Mouse (Mus musculus): ENCODE data around the gene Nudt9.

Gene Nudt9

GRCm38 (mm10) chr5:104036686-104037085, 9.4 kb upstream of the Nudt9 start:
- DNase-seq (ENCODE audit: low read depth, low spot score), result no peak

DNA sequence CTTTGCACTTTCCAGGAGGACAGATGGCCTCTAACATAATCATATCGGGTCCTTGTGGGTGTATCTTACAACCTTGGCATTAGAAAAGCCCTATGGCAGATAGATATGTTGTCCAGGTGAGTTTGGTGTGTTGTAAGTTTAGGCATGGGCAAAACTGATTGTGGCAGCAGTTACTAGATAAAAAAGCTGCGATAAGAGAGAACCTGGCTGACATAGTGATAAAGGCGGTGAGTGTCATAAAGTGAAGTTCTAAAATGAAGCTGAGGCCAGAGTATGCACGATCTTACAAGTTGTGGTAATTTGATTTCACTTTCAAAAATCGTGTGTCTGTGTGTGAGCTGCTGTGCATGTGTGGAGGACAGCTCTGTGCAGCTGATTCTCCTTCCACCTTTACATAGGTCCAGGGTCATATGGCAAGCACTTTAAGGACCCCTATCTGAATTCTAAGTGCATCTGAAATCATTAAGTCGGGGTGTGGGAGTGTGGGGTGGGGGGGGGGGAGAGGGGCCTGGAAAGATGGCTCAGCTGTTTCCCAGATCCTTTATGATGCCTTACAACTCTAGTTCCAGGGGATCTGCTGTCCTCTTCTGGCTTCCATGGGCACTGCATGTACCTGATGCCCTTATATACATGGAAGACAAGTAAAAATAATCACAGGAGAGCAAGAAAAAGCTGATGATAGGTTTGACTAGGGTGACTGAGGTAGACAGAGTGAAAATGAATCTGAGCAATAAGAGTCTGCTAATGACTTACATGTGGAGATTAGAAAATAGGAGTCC, 6.8 kb upstream of the Nudt9 start:
- peak; percentile 52 for DNase-seq (ENCODE audit: low read depth, low spot score)

DNA sequence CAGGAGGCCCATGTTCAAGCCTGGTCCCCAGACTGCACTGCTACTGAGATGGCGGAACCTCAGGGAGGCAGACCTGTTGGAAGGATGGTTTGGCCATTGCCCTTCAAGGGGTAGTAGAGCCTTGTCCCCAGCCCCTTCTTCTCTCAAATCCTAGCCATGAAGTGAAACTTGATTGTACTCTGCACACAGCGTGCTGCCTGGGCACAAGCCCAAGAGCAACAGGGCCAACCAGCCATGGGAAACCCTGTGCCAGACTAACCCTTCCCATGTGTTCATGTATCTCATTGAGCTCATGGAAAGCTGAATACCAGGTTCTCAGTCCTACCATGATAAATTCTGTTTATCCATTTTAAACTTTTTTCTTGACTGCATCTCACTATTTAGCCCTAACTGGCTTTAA, 3.2 kb upstream of the Nudt9 start:
- DNase-seq (ENCODE audit: low read depth, low spot score), result no peak

- no peak for DNase-seq (ENCODE audit: low read depth, low spot score)
These were observed 2.4 kb upstream of the Nudt9 start for GRCm38 (mm10) chr5:104043704-104044103.

GRCm38 (mm10) chr5:104047200-104048105, 1.3 kb downstream of the Nudt9 start:
- peak; percentile 33 for DNase-seq (ENCODE audit: low read depth, low spot score)

GRCm38 (mm10) chr5:104048139-104048538, 2.0 kb downstream of the Nudt9 start:
- peak; percentile 16 for DNase-seq (ENCODE audit: low read depth, low spot score)

GRCm38 (mm10) chr5:104052956-104053355, 6.8 kb downstream of the Nudt9 start:
- DNase-seq (ENCODE audit: low read depth, low spot score), result peak; percentile 62

DNA sequence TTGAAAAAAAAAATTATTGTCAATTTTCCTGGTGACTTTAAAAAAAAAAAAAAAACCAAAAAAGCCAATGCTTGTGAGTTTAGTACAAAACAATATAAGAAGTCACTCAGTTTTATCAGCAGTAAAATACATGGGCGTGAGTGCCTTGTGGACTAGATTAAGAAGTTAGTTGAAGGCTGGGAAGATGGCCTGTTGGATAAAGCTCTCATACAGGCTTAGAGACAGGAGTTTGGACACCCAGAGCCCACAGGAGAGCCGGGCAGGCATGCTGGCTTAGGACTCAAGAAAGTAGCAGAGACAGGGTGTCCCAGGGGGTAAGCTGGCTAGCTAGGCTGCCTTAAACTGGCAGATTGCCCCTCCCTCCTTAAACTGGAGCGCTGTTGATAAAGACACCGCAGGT, 8.8 kb downstream of the Nudt9 start:
- no peak for DNase-seq (ENCODE audit: low read depth, low spot score)

DNA sequence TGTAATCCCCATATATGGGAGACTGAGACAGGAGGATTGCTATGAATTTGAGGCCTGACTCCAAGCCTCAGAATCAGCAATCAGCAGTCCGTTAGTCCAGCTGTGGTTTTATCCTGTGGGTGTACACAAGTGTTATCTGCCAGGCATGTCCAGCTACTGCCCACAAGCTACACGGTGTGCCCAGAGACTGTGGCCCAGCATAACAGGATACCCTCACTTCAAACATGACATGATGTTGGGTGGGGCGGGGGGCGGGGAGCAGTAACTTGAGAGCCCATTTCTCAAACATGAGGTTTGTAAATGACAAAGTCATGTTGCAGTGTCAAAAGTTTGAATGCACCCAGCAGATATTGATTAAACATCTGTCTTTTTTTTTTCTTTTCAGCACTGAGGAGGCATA, 9.7 kb downstream of the Nudt9 start:
- no peak for DNase-seq (ENCODE audit: low read depth, low spot score)

DNA sequence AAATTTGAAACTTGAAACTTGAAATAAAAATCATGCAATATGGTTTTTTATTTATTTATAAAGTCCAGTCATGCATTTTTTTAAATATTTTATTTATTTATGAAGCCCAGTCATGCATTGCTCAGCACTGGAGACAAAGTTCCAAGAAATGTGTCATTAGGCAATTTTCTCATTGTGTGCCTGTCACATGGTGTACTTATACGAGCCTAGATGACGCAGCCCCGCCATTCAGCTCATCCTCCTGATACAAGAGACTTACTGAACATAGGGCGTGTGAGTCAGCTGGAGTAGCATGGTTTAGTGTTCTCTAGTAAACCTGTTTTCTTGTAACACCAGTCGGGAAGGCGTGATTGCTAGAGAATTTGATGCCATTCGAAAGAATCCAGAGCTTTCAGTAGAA, 10.2 kb downstream of the Nudt9 start:
- DNase-seq (ENCODE audit: low read depth, low spot score), result no peak

DNA sequence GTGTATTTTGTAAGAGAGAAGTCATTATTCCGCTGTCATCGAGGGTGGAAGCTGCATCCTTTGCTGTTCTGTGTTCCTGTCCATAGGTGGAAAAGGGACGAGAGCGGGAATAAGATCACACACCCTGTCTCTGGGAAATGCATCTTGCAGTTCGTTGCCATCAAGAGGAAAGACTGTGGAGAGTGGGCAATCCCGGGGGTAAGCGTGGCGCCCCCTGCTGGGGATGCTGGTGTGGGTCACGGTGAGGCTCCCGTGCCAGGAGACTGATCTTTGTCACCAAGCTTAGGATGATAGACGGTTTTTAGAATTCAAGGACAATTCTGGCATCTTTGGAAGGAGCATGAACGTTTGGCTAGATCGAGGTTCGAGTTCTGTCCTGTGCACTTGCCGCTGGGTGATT, 11.9 kb downstream of the Nudt9 start:
- DNase-seq (ENCODE audit: low read depth, low spot score), result peak; percentile 72

GRCm38 (mm10) chr5:104059628-104060027, 13.5 kb downstream of the Nudt9 start:
- DNase-seq (ENCODE audit: low read depth, low spot score), result no peak

- DNase-seq (ENCODE audit: low read depth, low spot score), result no peak
These were observed 14.3 kb downstream of the Nudt9 start for GRCm38 (mm10) chr5:104060429-104060828.

DNA sequence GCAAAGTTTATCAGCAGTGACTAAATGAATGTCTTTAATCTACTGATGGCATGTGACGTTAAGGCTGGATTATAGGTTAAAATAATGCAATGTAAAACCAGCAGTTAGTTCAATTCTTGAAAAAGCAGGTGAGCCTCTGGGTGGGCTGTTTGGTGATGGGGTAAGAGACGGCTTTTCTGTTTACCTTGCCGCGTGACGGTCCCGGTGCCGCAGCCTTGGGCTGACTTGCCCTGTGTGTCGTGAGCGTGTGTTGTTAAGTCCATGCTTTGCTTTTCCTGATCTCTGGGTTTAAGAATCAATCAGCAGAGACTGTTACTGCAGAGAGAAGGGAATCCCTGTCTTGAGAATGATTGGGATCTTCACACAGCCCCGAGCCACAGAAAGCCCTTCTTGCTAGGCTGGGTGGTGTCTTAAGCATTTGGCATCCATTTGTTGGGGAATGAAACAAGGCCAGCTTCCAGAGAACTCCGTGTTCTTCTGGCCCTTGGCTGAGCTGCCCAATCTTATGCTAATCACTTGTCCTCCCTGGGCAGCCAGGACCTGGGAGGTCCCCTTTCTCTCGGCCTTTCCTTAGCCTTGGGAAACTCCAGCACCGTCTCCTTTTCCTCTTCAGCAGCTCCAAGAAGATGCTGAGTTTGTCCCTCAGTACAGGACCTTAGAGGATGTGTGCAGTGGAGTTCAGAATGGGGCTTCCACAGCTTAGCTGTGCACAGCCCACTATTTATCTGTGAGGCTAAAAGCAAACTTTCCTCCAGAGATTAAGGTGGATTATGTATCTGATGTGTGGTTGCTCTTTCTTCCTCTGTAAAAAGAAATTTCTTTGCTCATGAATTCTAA, 16.0 kb downstream of the Nudt9 start:
- no peak for DNase-seq (ENCODE audit: low read depth, low spot score)

- DNase-seq (ENCODE audit: low read depth, low spot score), result no peak
These were observed 16.9 kb downstream of the Nudt9 start for GRCm38 (mm10) chr5:104062773-104063551.

DNA sequence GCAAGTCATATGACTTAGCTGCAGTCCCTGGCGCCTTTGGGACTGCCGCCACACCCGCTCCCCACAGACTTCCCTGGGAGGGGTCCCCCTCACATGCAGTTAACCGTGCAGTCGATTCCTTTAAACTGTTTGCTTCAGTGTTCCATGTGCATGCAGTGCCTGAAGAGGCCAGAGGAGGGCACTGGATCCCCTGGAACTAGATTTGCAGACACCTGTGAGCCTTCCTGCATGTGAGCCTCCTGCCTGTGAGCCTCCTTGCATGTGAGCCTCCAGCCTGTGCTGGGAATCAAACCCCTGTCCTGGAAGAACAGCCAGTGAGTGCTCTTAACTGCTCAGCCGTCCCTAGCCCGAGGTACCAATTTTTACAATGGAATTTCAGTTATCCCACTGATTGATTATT, 22.6 kb downstream of the Nudt9 start:
- DNase-seq (ENCODE audit: low read depth, low spot score), result peak; percentile 56

DNA sequence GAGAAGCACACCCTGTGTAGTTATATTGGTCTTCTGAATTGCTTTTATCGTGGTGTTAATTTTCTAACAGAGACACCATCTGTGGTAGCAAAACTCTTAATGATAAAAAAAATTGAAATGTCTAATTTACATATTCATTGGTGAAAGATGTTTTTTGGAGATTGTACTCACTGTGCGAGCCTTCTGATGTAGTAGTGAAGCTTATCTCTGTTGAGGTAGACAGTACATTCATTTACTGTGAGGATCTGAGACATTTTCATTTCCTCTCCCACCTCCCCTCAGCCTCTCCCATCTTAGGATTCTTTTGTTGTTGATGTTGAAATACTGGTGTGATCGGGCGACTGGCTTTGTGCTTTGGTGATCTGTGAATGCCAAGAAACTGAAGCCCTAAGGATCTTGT, 24.9 kb downstream of the Nudt9 start:
- no peak for DNase-seq (ENCODE audit: low read depth, low spot score)

DNA sequence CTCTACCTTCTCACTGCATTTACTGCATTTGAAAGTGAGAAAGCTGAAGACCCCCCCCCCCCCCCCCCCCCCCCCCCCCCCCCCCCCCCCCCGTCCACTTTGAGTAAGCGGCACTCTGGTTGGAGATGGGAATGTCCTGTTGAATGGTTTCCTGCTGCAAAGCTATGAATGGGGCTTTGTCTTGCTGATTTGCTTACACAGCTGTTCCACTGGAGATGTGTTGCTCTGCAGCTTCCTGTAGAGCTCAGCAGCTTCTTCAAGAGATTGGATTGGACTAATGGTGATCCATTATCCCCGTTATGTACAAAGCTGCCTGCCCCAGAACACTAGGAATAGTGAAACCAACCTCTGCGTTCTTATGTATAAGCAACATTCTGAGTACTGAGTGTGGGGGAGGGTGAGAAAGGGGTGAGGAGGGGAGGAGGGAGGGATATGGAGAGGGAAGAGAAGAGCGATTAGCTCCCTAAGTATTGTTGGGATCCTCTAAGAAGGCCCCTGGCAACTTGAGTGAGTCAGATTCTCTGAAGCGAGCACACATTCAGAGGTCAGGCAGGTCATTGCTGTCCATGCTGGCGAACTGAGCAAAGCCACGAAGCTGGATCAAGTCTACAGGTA, 26.3 kb downstream of the Nudt9 start:
- DNase-seq (ENCODE audit: low read depth, low spot score), result no peak

GRCm38 (mm10) chr5:104073602-104074001, 27.5 kb downstream of the Nudt9 start:
- DNase-seq (ENCODE audit: low read depth, low spot score), result no peak

- DNase-seq (ENCODE audit: low read depth, low spot score), result peak; percentile 78
These were observed 28.3 kb downstream of the Nudt9 start for GRCm38 (mm10) chr5:104074388-104074787.

DNA sequence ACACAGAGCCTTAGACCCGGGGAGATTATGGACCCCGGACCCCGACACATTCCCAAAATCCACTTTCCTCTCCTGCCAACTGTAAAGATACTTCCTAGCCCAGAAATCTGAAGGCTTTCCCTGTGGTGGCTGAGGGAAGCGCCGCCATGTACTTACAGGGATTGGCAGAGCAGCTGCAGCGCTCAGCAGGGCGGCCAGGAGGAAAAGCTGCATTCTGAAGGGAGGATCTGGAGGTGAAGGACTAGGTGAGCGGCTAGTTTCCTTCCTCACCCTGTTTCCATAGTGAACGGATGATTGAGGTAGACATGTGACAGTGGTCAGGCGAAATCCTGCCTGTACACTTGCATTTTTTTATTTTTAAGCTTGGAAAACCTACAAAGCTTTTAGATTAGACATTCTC, 30.3 kb downstream of the Nudt9 start:
- no peak for DNase-seq (ENCODE audit: low read depth, low spot score)
